Mouse (Mus musculus) neural tube, embryonic 12.5 days (tissue): ENCODE results near the gene Sycp1. TPM values are rescaled to one million over a fixed set of nuclear protein-coding genes. Genes with fewer than 3 reads are reported as not detected.

ENCODE experiments used
- ATAC-seq: fragments of 200-750 bp; cut with Nextera tagmentation; 2 replicates; pipeline ENCODE4 v1.8.0; 2017; ENCODE audit warnings: low read depth, mild to moderate bottlenecking, moderate TSS enrichment, moderate library complexity; ENCODE audit not compliant: low FRiP score
- H3K27ac ChIP-seq: fragments of 300-500 bp; sonication (generic); 2 replicates; pipeline ENCODE4 v1.5.1; 2016
- H3K27me3 ChIP-seq: fragments of 300-500 bp; sonication (generic); replicated peaks from 2 replicates; pipeline ENCODE4 v1.6.1; 2016; ENCODE audit warnings: mild to moderate bottlenecking
- H3K36me3 ChIP-seq: fragments of 300-500 bp; sonication (generic); 2 replicates; pipeline ENCODE4 v1.6.1; 2016; ENCODE audit warnings: mild to moderate bottlenecking
- H3K4me1 ChIP-seq: fragments of 300-500 bp; sonication (generic); 2 replicates; pipeline ENCODE4 v1.6.1; 2016
- H3K4me2 ChIP-seq: fragments of 300-500 bp; sonication (generic); replicated peaks from 2 replicates; pipeline ENCODE4 v1.6.1; 2016; ENCODE audit warnings: mild to moderate bottlenecking
- H3K4me3 ChIP-seq: fragments of 300-500 bp; sonication (generic); 2 replicates; pipeline ENCODE4 v1.5.1; 2016
- H3K9ac ChIP-seq: fragments of 300-500 bp; sonication (generic); 2 replicates; pipeline ENCODE4 v1.6.1; 2016; ENCODE audit warnings: mild to moderate bottlenecking
- H3K9me3 ChIP-seq: fragments of 300-500 bp; sonication (generic); 2 replicates; pipeline ENCODE4 v1.6.1; 2016; ENCODE audit warnings: mild to moderate bottlenecking
- WGBS: fragments of 180-500 bp; shearing (Covaris S2); methylation state at CpG from one replicate; pipeline ENCODE4 v1.1.7; 2016; 5-methylcytosine and 5-hydroxymethylcytosine counted together
- polyA plus RNA-seq: library from polyadenylated mRNA; unstranded; fragments of >200 nt; fragmentation: Nextera tagmentation; extraction: Ambion mirVana; gene quantifications from 2 replicates; pipeline ENCODE4 v1.2.1, GENCODE M21; 2016

The Sycp1 gene
- polyA plus RNA-seq, 1 experiment from 2014 or later, result not detected

DNA sequence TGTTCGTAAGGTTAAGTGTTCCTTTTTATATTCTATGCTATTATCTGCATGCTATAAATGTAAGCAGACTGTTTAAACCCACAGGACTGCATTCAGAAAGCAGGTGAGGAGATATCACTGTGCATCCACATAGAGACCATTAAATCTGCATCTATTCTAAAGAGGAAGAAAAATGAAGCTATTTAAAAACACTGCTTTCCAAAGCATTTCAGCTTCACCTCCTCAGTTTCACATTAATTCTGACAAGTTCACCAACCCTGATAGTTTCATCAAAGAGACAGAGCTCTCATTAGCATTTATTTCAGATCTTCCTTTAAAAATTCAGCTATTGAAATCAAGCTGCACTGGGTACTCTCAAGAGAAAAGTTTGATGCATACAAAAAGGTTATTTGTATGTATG, 2.2 kb upstream of the Sycp1 start:
- Histone ChIP-seq H3K9ac (no peak overlapping the region), H3K4me2 (no peak overlapping the region), H3K36me3 (no peaks in the 10 kb centered on the region), H3K4me1 (no peaks in the 10 kb centered on the region), H3K4me3 (no peak overlapping the region), H3K27me3 (no peaks in the 10 kb centered on the region), H3K27ac (no peak overlapping the region), H3K9me3 (0 out of 2 replicates have a peak, but pooled peaks cover 7% of the 10 kb centered on the region)
- no peak for ATAC-seq
- 86% methylated on average over 1 of the region's 1 CpGs for WGBS

DNA sequence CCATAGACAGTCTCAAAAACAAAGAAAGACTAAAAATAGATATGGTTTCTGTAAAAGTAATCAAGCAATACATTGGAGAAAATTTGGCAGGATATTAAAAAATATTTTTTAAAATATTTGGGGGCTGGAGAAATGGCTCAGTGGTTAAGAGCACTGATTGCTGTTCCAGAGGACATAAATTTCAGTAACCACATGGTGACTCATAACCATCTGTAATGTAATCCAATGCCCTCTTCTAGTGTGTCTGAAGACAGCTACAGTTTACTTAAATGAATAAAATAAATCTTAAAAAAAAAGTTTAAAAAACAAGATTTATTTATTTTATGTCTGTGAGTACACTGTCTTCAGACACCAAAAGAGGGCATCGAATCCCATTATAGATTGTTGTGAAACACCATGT, 36.8 kb downstream of the Sycp1 start:
- H3K9me3 ChIP-seq, result no peaks in the 10 kb centered on the region
- no peak for ATAC-seq
- WGBS, result 95% methylated on average over 1 of the region's 1 CpGs
- H3K27ac ChIP-seq, result no peak overlapping the region
- H3K4me1 ChIP-seq, result no peaks in the 10 kb centered on the region
- no peak overlapping the region for H3K4me2 ChIP-seq
- H3K27me3 ChIP-seq, result no peaks in the 10 kb centered on the region
- no peak overlapping the region for H3K4me3 ChIP-seq
- H3K9ac ChIP-seq, result no peak overlapping the region
- H3K36me3 ChIP-seq, result no peaks in the 10 kb centered on the region

DNA sequence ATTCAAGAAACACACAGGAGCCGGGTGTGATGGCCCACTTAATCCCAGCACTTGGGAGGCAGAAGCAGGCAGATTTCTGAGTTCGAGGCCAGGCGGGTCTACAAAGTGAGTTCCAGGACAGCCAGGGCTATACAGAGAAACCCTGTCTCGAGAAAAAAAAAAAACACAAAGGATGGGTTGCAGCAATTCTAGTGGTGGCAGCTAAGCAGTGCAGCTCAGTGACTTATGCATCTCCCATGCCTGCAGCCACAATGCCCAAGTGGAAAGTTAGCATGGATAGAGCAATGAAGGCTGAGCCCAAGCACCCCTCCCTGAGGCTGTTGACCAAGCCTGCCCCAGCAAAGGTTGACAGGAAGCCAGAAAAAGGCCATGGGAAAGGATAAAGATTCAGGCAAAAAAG, 55.4 kb downstream of the Sycp1 start:
- no peak for ATAC-seq
- no peak overlapping the region for H3K4me2 ChIP-seq
- H3K9ac ChIP-seq, result no peak overlapping the region
- H3K9me3 ChIP-seq, result no peaks in the 10 kb centered on the region
- H3K36me3 ChIP-seq, result no peaks in the 10 kb centered on the region
- WGBS, result 83% methylated on average over 4 of the region's 4 CpGs
- H3K27ac ChIP-seq, result no peak overlapping the region
- H3K27me3 ChIP-seq, result no peaks in the 10 kb centered on the region
- H3K4me1 ChIP-seq, result no peaks in the 10 kb centered on the region
- no peak overlapping the region for H3K4me3 ChIP-seq

- Histone ChIP-seq H3K27me3 (no peaks in the 10 kb centered on the region), H3K36me3 (no peaks in the 10 kb centered on the region), H3K4me2 (no peak overlapping the region), H3K4me1 (no peaks in the 10 kb centered on the region), H3K9me3 (no peaks in the 10 kb centered on the region), H3K27ac (no peak overlapping the region), H3K4me3 (no peak overlapping the region), H3K9ac (no peak overlapping the region)
- no peak for ATAC-seq
Measured at GRCm38 (mm10) chr3:102848661-102849060, 87.2 kb downstream of the Sycp1 start.

DNA sequence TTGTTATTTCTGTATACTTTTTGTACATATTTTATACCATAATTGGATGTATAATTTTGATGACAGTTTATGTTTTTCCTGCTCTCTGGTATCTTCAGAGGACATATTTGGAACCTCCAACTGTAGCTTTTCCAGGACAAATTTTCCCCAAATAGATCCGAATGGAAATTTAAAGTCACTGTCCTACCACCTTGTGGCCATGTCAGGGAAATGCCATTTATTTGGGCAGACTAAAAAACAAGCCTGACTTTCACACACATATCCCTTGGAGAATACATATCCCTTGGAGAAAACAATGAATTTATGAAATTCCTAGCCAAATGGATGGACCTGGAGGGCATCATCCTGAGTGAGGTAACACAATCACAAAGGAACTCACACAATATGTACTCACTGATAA, 93.5 kb downstream of the Sycp1 start:
- WGBS, result 57% methylated on average over 1 of the region's 1 CpGs
- ATAC-seq, result no peak
- no peak overlapping the region for H3K4me3 ChIP-seq
- H3K4me2 ChIP-seq, result no peak overlapping the region
- no peaks in the 10 kb centered on the region for H3K36me3 ChIP-seq
- H3K9ac ChIP-seq, result no peak overlapping the region
- H3K27ac ChIP-seq, result no peak overlapping the region
- no peaks in the 10 kb centered on the region for H3K4me1 ChIP-seq
- H3K27me3 ChIP-seq, result no peaks in the 10 kb centered on the region
- H3K9me3 ChIP-seq, result no peaks in the 10 kb centered on the region

DNA sequence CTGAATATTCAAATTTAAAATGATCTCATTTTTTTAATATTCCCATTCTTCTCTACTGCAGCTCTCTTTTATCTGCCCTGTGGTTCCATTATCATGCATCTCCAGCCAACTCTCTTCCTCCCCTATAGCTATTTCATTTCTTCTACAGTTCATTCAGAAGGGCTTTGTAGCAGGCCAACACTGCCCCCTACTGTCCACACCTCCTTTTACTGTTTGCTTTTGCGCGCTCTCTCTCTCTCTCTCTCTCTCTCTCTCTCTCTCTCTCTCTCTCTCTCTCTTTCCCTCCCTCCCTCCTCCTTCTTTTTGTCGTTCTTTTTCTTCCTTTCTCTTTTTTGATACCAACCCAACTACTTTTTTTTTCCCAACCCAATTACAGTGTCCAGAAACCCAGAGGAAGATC, 132.0 kb downstream of the Sycp1 start:
- H3K27me3 ChIP-seq, result no peaks in the 10 kb centered on the region
- H3K36me3 ChIP-seq, result no peaks in the 10 kb centered on the region
- WGBS, result 2% methylated on average over 3 of the region's 3 CpGs
- no peak overlapping the region for H3K4me3 ChIP-seq
- no peak overlapping the region for H3K27ac ChIP-seq
- ATAC-seq, result no peak
- H3K9ac ChIP-seq, result no peak overlapping the region
- H3K4me1 ChIP-seq, result no peaks in the 10 kb centered on the region
- no peaks in the 10 kb centered on the region for H3K9me3 ChIP-seq
- no peak overlapping the region for H3K4me2 ChIP-seq

DNA sequence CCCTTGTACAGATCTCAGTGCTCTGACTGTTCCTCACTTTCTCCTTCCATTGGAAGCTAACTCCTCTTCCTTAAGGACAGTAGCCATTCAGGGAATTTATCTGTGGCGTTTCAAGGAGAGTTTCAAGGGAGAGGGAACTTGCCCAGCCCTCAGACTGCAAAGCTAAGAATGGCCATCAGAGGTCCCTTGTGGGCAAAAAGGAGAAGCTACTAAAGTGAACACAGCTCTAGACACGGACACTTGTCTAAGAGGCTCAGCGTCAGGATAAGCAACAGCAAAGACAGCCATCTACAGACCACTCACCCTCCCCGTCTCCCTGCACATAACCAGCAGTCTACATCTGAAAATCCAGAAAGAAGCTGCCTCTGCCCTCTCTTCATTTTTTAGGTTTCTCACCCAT, 148.5 kb downstream of the Sycp1 start:
- Histone ChIP-seq H3K27ac (no peak overlapping the region), H3K27me3 (no peaks in the 10 kb centered on the region), H3K4me3 (no peak overlapping the region), H3K4me1 (no peaks in the 10 kb centered on the region), H3K9me3 (no peaks in the 10 kb centered on the region), H3K4me2 (no peak overlapping the region), H3K36me3 (no peaks in the 10 kb centered on the region), H3K9ac (no peak overlapping the region)
- no peak for ATAC-seq
- WGBS, result 37% methylated on average over 4 of the region's 4 CpGs

DNA sequence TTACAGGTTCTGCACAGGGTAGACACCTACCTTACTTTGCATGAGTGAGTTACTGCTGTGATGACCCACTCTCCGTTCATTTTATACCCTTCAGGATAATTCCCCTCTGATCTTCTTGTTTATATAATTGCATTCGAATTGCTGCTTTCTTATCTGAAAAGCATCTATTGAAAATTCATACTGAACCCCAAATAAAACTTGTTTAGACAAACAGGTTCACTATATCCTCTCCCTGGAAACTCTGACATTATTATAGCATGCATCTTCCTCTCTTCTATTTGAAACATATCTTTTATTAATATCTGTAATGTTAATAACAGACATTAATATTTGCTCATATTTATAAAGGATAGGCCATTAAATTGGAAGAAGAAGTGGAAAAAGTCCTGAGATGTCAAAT, 153.3 kb downstream of the Sycp1 start, which contains the start of gene Tshb:
Gene Tshb, minus strand, starts transcription at position 101 of the 400 bp plus-strand sequence.
- Histone ChIP-seq H3K36me3 (no peaks in the 10 kb centered on the region), H3K4me3 (no peak within 1 kb of the TSS), H3K9me3 (no peaks in the 10 kb centered on the region), H3K27me3 (no peaks in the 10 kb centered on the region), H3K4me2 (no peak within 1 kb of the TSS), H3K27ac (no peak within 1 kb of the TSS), H3K4me1 (no peaks in the 10 kb centered on the region), H3K9ac (no peak within 1 kb of the TSS)
- ATAC-seq, result no peak
- 77% methylated on average over 2 of the region's 2 CpGs for WGBS

- Histone ChIP-seq H3K27me3 (no peaks in the 10 kb centered on the region), H3K36me3 (no peaks in the 10 kb centered on the region), H3K4me2 (no peak overlapping the region), H3K4me1 (no peaks in the 10 kb centered on the region), H3K9ac (no peak overlapping the region), H3K4me3 (no peak overlapping the region), H3K9me3 (no peaks in the 10 kb centered on the region), H3K27ac (no peak overlapping the region)
- 87% methylated on average over 4 of the region's 4 CpGs for WGBS
- ATAC-seq, result no peak
Measured at GRCm38 (mm10) chr3:102773018-102773417, 162.9 kb downstream of the Sycp1 start.

Other genes with a start within 250 kb of the Sycp1 start
- gene Tspan2, start 201.6 kb downstream of the Sycp1 start, polyA plus RNA-seq, result 9.0 and 10.3 TPM in 2 replicates
- 0.08 and 0.13 TPM in 2 replicates for gene Tshb, start 153.4 kb downstream of the Sycp1 start, polyA plus RNA-seq
- gene Nr1h5, start 28.0 kb upstream of the Sycp1 start, polyA plus RNA-seq, result 0.13 and 0.16 TPM in 2 replicates
- 61.9 and 78.6 TPM in 2 replicates for gene Sike1, start 59.6 kb upstream of the Sycp1 start, polyA plus RNA-seq
- gene Csde1, start 84.3 kb upstream of the Sycp1 start, polyA plus RNA-seq, result 480 and 531 TPM in 2 replicates
- 125 and 126 TPM in 2 replicates for gene Nras, start 122.2 kb upstream of the Sycp1 start, polyA plus RNA-seq
- 0.66 and 0.88 TPM in 2 replicates for gene Ampd1, start 137.9 kb upstream of the Sycp1 start, polyA plus RNA-seq
- gene Dennd2c, start 166.5 kb upstream of the Sycp1 start, polyA plus RNA-seq, result 3.0 and 3.1 TPM in 2 replicates
- gene Bcas2, start 235.6 kb upstream of the Sycp1 start, polyA plus RNA-seq, result 215 and 218 TPM in 2 replicates